Mouse (Mus musculus): ENCODE results near the gene Snip1.

Snip1 gene

GRCm38 (mm10) chr4:125099458-125099857 lies 33.0 kb downstream of the Snip1 start:
- DNase-seq (ENCODE audit: low spot score in 2 of 2), result peak; percentile 81 to 90

GRCm38 (mm10) chr4:125101334-125101733 lies 34.9 kb downstream of the Snip1 start:
- DNase-seq (ENCODE audit: low spot score in 2 of 2), result no peak

DNA sequence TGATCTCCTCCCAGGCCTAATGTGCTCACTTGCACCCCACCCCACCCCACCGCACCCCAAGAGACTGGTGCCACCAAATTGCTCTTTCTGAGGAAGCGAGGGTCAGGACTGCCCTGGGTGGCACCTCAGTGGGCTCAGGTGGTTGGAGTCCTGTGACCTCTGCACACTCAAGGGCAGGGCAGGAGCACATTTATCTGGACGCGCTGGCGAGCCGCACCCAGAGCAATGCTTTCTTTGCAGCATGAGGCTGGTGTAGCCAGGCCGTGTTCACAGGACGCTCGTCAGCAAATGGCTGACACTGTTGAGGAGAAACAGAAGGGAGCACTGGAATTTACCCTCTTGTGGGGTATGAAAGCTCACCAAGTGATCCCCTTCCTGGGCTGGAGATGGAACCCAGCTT lies 38.9 kb downstream of the Snip1 start:
- no peak for DNase-seq (ENCODE audit: low spot score in 2 of 2)

- peak; percentile 91 to 93 for DNase-seq (ENCODE audit: low spot score in 2 of 2)
Measured at GRCm38 (mm10) chr4:125114638-125115037, 48.2 kb downstream of the Snip1 start.

DNA sequence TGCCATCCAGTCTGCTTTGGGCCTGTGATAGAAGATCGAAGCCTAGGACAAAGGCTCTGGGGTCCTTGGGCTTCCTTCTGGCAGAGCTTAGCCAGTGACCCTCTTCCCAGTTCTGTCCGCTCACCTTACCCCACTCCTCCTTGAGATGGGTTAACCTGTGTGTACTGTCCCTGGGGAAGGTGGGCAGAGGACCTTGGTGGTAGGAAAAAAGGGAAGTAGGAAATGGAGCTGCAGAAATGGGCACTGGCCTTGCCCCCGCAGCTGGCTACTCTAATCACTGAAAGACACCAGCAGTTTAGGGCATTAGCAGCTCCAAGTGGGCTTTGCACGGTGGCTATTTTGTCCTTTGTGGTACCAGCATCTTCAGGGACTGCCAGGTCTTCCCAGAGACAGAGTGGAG lies 48.6 kb downstream of the Snip1 start:
- no peak for DNase-seq (ENCODE audit: low spot score in 2 of 2)

DNA sequence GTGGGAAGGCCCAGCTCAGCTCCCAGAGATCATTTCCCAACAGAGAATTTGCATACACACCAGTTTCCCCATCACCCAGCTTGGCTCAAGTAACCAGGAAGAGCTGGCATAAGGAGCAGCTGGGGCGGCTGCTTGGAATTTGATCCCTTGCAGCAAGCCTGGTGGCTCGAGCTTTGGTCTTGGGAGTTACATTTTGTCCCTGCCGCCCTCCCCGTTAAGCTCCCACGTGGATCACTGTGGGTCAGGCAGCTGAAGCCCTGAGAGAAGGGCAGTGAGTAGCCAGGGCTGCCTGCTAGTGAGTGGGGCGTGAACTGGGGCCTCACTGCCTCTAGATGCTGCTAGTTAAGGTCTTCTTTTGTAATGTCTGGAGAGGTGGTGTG lies 49.2 kb downstream of the Snip1 start:
- DNase-seq (ENCODE audit: low spot score in 2 of 2), result no peak

GRCm38 (mm10) chr4:125116090-125116861 lies 49.8 kb downstream of the Snip1 start:
- DNase-seq (ENCODE audit: low spot score in 2 of 2), result peak; percentile 81 to 90

DNA sequence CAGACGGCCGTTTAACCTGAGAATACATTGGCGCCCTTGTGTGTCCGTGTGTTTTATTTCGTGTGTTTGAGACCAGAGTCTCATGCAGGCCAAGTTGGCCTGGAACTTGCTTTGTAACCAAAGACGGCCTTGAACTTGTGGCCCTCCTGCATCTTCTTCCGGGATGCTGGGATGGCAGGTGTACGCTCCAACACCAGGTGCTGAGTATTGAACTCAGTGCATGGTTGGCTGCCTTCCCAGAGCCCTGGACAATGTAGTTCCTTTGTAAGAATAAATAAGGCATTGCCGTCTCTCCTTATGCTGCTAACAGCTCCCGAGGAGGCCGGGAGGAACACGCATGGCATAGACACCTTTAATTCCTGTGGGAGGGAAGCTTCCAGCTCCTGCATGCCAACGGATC lies 50.5 kb downstream of the Snip1 start:
- DNase-seq (ENCODE audit: low spot score in 2 of 2), result peak in 1 of 2 experiments; percentile 47

DNA sequence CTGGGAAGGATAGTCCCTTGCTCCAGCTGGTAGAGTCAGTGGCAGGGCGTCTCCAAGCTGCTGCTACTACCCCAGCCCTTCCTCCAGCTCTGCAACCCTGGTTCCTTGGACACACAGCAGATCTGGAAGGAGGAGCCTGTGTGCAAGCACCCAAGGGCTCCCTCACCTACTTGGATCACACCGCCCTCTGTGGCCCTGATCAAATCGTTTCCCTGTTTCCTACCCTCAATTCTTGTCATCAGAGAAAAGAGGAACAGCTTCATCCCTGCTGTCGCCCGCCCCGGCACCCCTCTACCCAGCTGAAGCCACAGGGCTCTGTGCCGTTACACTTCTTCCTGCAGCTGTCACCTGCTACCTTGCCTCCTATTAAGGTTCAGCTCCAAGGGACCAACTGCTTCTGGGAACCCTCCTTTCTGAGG lies 51.4 kb downstream of the Snip1 start:
- peak in 1 of 2 experiments; percentile 35 for DNase-seq (ENCODE audit: low spot score in 2 of 2)

GRCm38 (mm10) chr4:125119070-125119469 lies 52.6 kb downstream of the Snip1 start:
- DNase-seq (ENCODE audit: low spot score in 2 of 2), result no peak

GRCm38 (mm10) chr4:125119721-125120120 lies 53.2 kb downstream of the Snip1 start:
- DNase-seq (ENCODE audit: low spot score in 2 of 2), result no peak

DNA sequence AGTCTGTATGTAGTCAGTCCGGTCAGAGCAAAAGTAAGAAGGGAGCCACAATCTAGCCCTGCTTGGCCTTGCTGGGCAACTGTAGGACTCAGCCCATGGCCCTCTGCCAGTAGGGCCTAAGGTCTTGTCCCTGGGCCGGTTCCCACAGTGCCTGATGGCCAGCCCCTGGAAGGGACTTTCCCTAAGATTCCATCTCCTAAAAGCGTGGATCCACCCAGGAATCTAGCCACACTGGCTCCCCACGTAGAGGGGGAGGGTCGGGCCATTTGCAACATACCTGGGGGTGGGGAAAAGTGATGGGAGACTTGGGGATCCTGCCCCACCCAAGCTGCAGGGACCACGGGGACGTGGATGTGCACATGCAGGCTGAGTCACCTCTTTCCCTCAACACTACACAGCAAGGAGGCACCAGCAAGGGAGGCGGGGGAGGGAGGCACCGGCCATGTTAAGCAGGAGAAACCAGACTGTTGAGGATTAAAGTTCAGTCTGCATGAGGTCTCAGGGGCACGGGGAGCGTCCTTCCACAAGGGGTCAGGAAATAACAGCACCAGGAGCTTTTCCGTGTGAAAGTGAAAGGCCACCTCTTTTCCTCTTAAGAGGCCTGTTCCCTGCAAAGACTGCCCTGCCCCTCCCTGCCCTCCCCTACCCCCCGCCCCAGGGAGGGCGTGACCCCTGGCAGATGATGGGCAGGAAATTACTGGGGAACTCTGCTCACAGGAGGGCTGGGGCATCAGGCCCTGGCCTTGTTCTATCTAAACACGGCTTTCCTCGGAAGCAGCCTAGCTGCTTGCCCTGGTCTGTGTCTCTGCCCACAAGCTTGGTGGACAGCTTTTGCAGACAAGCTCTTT lies 56.2 kb downstream of the Snip1 start:
- no peak for DNase-seq (ENCODE audit: low spot score in 2 of 2)

DNA sequence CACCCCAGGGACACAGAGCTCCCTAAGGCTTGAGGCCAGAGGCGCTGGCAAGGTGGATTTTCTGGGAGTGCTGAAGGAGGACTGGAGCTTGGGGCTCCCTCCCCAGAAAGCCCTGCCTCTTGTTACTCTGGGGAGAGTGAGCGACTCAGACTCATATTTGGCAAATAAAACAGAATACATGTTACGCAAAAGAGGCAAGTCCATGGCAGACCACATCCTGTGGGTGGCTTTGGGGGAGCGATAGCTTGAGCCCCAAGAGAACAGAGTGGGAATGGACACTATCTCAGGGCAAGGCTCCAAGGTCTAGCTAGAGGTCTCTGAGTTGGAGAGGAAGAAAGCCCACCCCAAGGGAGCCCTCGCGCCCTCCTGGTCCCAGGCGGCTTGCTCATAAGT lies 56.8 kb downstream of the Snip1 start:
- DNase-seq (ENCODE audit: low spot score in 2 of 2), result no peak

Measured in right cerebral cortex, postnatal 10 days (tissue).